Mouse (Mus musculus) cerebellum, postnatal 4 days (tissue): ENCODE data around the gene Psg19.

ENCODE experiments used
- DNase-seq, 2 experiments: peaks; one replicate each; pipeline ENCODE4 v3.0.0; 2022; ENCODE audit warnings: low spot score in 2 of 2, mixed read lengths in 1 of 2

Gene Psg19

GRCm38 (mm10) chr7:18746189-18746860 lies 52.0 kb downstream of the Psg19 start:
- DNase-seq = no peak
